Mouse (Mus musculus) lung, adult 2 months (tissue): Measurements from ENCODE around the gene Zfp334. TPM values are rescaled to one million over a fixed set of nuclear protein-coding genes. Genes with fewer than 3 reads are reported as not detected.

Source experiments
- DNase-seq: peaks from one replicate; pipeline ENCODE4 v3.0.0; 2022
- H3K4me1 ChIP-seq: fragments of 200-500 bp; 2 replicates; pipeline ENCODE4 v1.6.1; 2011; ENCODE audit warnings: low read length; ENCODE audit not compliant: control insufficient read depth, insufficient read depth
- H3K4me3 ChIP-seq: fragments of 200-500 bp; replicated peaks from 2 replicates; pipeline ENCODE3; 2011; ENCODE audit warnings: low read depth, mild to moderate bottlenecking, control low read depth, low read length; ENCODE audit errors: extremely low read depth
- CTCF ChIP-seq: fragments of 200-500 bp; IDR thresholded peaks from 2 replicates; pipeline ENCODE4 v1.5.1; 2011; ENCODE audit warnings: mild to moderate bottlenecking, low read length, control low read depth; ENCODE audit not compliant: insufficient read depth
- POLR2A ChIP-seq: fragments of 200-500 bp; IDR thresholded peaks from 2 replicates; pipeline ENCODE4 v1.6.1; 2011; ENCODE audit warnings: low read depth, mild to moderate bottlenecking, control low read depth, low read length, borderline replicate concordance; ENCODE audit errors: extremely low read depth
- WGBS: fragments of 180-500 bp; shearing (Covaris S2); methylation state at CpG from one replicate; pipeline ENCODE4 v1.1.7; 2018; 5-methylcytosine and 5-hydroxymethylcytosine counted together
- polyA plus RNA-seq: library from polyadenylated mRNA; depleted of rRNA; stranded (reverse); fragments of >200 nt; gene quantifications from 2 replicates; pipeline ENCODE4 v1.2.3, GENCODE M21; 2012

Zfp334 gene
- polyA plus RNA-seq, 1 experiment = 3.5 TPM

GRCm38 (mm10) chr2:165387370-165387769 lies 689 bp downstream of the Zfp334 start:
- TF ChIP-seq POLR2A (no peak), CTCF (no peak)
- Histone ChIP-seq H3K4me3 (peak overlapping the region; percentile 67), H3K4me1 (no peaks in the 10 kb centered on the region)
- DNase-seq = no peak
- WGBS = 17% methylated on average over 4 of the region's 4 CpGs

- DNase-seq = no peak
- TF ChIP-seq CTCF (no peak), POLR2A (no peak)
- WGBS = 95% methylated on average over 25 of the region's 25 CpGs
Measured at GRCm38 (mm10) chr2:165380050-165380449, 8.0 kb downstream of the Zfp334 start.

GRCm38 (mm10) chr2:165376001-165376400 lies 12.1 kb downstream of the Zfp334 start:
- H3K4me1 ChIP-seq = no peaks in the 10 kb centered on the region
- DNase-seq = no peak
- 56% methylated on average over 4 of the region's 4 CpGs for WGBS
- no peak overlapping the region for H3K4me3 ChIP-seq
- TF ChIP-seq CTCF (no peak), POLR2A (no peak)

More at GRCm38 (mm10) chr2:165380050-165380449, 8.0 kb downstream of the Zfp334 start:
- Histone ChIP-seq H3K4me1 (no peaks in the 10 kb centered on the region), H3K4me3 (no peak overlapping the region)

- 86% methylated on average over 5 of the region's 5 CpGs for WGBS
- TF ChIP-seq POLR2A = no peak
- no peak for TF ChIP-seq CTCF
- no peak for DNase-seq
- Histone ChIP-seq H3K4me1 (no peaks in the 10 kb centered on the region), H3K4me3 (no peak overlapping the region)
Measured at GRCm38 (mm10) chr2:165375478-165375877, 12.6 kb downstream of the Zfp334 start.

GRCm38 (mm10) chr2:165371066-165371465 lies 17.0 kb downstream of the Zfp334 start:
- Histone ChIP-seq H3K4me3 (no peak overlapping the region), H3K4me1 (0 out of 2 replicates have a peak, but pooled peaks cover 4% of the 10 kb centered on the region)
- WGBS = 15% methylated on average over 3 of the region's 3 CpGs
- no peak for DNase-seq
- TF ChIP-seq CTCF (no peak), POLR2A (no peak)

- Histone ChIP-seq H3K4me3 (no peak overlapping the region), H3K4me1 (0 out of 2 replicates have a peak, but pooled peaks cover 4% of the 10 kb centered on the region)
- 62% methylated on average over 3 of the region's 3 CpGs for WGBS
- no peak for TF ChIP-seq CTCF
- no peak for TF ChIP-seq POLR2A
- DNase-seq = no peak
Measured at GRCm38 (mm10) chr2:165370348-165370747, 17.7 kb downstream of the Zfp334 start.

- H3K4me1 ChIP-seq = 0 out of 2 replicates have a peak, but pooled peaks cover 4% of the 10 kb centered on the region
- H3K4me3 ChIP-seq = peak within 1 kb of the TSS; percentile 28
- TF ChIP-seq CTCF (no peak), POLR2A (no peak)
- WGBS = 4% methylated on average over 27 of the region's 27 CpGs
- DNase-seq = no peak
Measured at GRCm38 (mm10) chr2:165368496-165368895, 19.6 kb downstream of the Zfp334 start, which contains the start of gene Zfp663. TSS of gene Zfp663 (minus strand) at chr2:165368729.

- DNase-seq = peak; percentile 15
- no peak for TF ChIP-seq CTCF
- no peak for TF ChIP-seq POLR2A
- Histone ChIP-seq H3K4me1 (0 out of 2 replicates have a peak, but pooled peaks cover 4% of the 10 kb centered on the region), H3K4me3 (peak overlapping the region; percentile 28)
- 2% methylated on average over 13 of the region's 13 CpGs for WGBS
Measured at GRCm38 (mm10) chr2:165367868-165368439, 20.1 kb downstream of the Zfp334 start.

GRCm38 (mm10) chr2:165367047-165367520 lies 21.0 kb downstream of the Zfp334 start:
- 0 out of 2 replicates have a peak, but pooled peaks cover 4% of the 10 kb centered on the region for H3K4me1 ChIP-seq
- WGBS = 9% methylated on average over 6 of the region's 8 CpGs
- TF ChIP-seq CTCF (no peak), POLR2A (no peak)
- peak; percentile 59 for DNase-seq
- peak overlapping the region; percentile 46 for H3K4me3 ChIP-seq
